Mouse (Mus musculus) olfactory bulb, adult 2 months (tissue): Measurements from ENCODE around the gene Zmym6. TPM values are rescaled to one million over a fixed set of nuclear protein-coding genes. Genes with fewer than 3 reads are reported as not detected.
"Not testable (repeated sequence)": the region's sequence is repeated elsewhere in the genome, so short reads cannot be mapped to it uniquely, and the experiment has no call there.

Source experiments
- H3K27ac ChIP-seq: fragments of 200-500 bp; 2 replicates; pipeline ENCODE4 v1.5.1; 2012; ENCODE audit warnings: low read depth, low read length; ENCODE audit not compliant: insufficient read depth
- H3K4me1 ChIP-seq: fragments of 200-500 bp; 2 replicates; pipeline ENCODE4 v1.6.1; 2012; ENCODE audit warnings: low read length; ENCODE audit not compliant: control insufficient read depth, insufficient read depth
- H3K4me3 ChIP-seq: fragments of 200-500 bp; 2 replicates; pipeline ENCODE4 v1.5.1; 2012; ENCODE audit warnings: mild to moderate bottlenecking, low read depth, low read length, moderate library complexity; ENCODE audit not compliant: insufficient read depth
- CTCF ChIP-seq: fragments of 200-500 bp; IDR thresholded peaks from 2 replicates; pipeline ENCODE4 v1.5.1; 2012; ENCODE audit warnings: low read depth, mild to moderate bottlenecking, low read length, moderate library complexity; ENCODE audit not compliant: insufficient read depth
- POLR2A ChIP-seq: fragments of 200-500 bp; IDR thresholded peaks from 2 replicates; pipeline ENCODE4 v1.6.1; 2012; ENCODE audit warnings: mild to moderate bottlenecking, low read depth, low read length, moderate library complexity; ENCODE audit not compliant: insufficient read depth
- WGBS: fragments of 180-500 bp; shearing (Covaris S2); methylation state at CpG from one replicate; pipeline ENCODE4 v1.1.7; 2018; 5-methylcytosine and 5-hydroxymethylcytosine counted together
- polyA plus RNA-seq: library from polyadenylated mRNA; stranded (reverse); fragments of >200 nt; gene quantifications from 2 replicates; pipeline ENCODE4 v1.2.4, GENCODE M21; 2012; ENCODE audit warnings: low replicate concordance; ENCODE audit not compliant: missing spikeins, insufficient read depth, insufficient read length

The Zmym6 gene
- polyA plus RNA-seq, 1 experiment: not detected

- TF ChIP-seq POLR2A: no peak
- no peak for TF ChIP-seq CTCF
- 86% methylated on average over 7 of the region's 7 CpGs for WGBS
- no peak overlapping the region for H3K27ac ChIP-seq
- no peaks in the 10 kb centered on the region for H3K4me1 ChIP-seq
- no peak overlapping the region for H3K4me3 ChIP-seq
Measured at GRCm38 (mm10) chr4:127054522-127055198, 22.5 kb upstream of the Zmym6 start.

GRCm38 (mm10) chr4:127060585-127061290 lies 16.4 kb upstream of the Zmym6 start, which contains the start of gene Zmym1:
Zmym1 (minus strand) TSS chr4:127061152.
- TF ChIP-seq POLR2A (peak; percentile 56), CTCF (no peak)
- Histone ChIP-seq H3K4me3 (peak within 1 kb of the TSS; percentile 73), H3K27ac (no peak within 1 kb of the TSS), H3K4me1 (no peaks in the 10 kb centered on the region)
- 1% methylated on average over 38 of the region's 38 CpGs for WGBS

GRCm38 (mm10) chr4:127064051-127064450 lies 13.1 kb upstream of the Zmym6 start:
- Histone ChIP-seq H3K4me3 (no peak overlapping the region), H3K27ac (no peak overlapping the region), H3K4me1 (no peaks in the 10 kb centered on the region)
- TF ChIP-seq CTCF (no peak), POLR2A (no peak)
- 38% methylated on average over 1 of the region's 1 CpGs for WGBS

GRCm38 (mm10) chr4:127074915-127075314 lies 2.3 kb upstream of the Zmym6 start:
- WGBS: 67% methylated on average over 1 of the region's 1 CpGs
- H3K4me1 ChIP-seq: no peaks in the 10 kb centered on the region; the same call in 1 of the 2 replicates
- H3K4me3 ChIP-seq: no peak overlapping the region
- H3K27ac ChIP-seq: no peak overlapping the region
- TF ChIP-seq CTCF (no peak), POLR2A (no peak)

GRCm38 (mm10) chr4:127080806-127081205 lies 3.6 kb downstream of the Zmym6 start:
- Histone ChIP-seq H3K4me3 (no peak overlapping the region), H3K4me1 (no peaks in the 10 kb centered on the region; the same call in 1 of the 2 replicates), H3K27ac (no peak overlapping the region)
- TF ChIP-seq POLR2A (no peak), CTCF (no peak)
- WGBS: 34% methylated on average over 1 of the region's 1 CpGs

- 89% methylated on average over 2 of the region's 2 CpGs for WGBS
- TF ChIP-seq CTCF (no peak), POLR2A (no peak)
- H3K4me3 ChIP-seq: no peak overlapping the region
- H3K27ac ChIP-seq: no peak overlapping the region
- no peaks in the 10 kb centered on the region; the same call in 1 of the 2 replicates for H3K4me1 ChIP-seq
Measured at GRCm38 (mm10) chr4:127083131-127083530, 5.9 kb downstream of the Zmym6 start.

GRCm38 (mm10) chr4:127085761-127086160 lies 8.6 kb downstream of the Zmym6 start:
- no peak overlapping the region for H3K27ac ChIP-seq
- WGBS: 91% methylated on average over 1 of the region's 1 CpGs
- no peak for TF ChIP-seq CTCF
- no peak for TF ChIP-seq POLR2A
- H3K4me3 ChIP-seq: no peak overlapping the region
- H3K4me1 ChIP-seq: no peaks in the 10 kb centered on the region

GRCm38 (mm10) chr4:127091188-127091587 lies 14.0 kb downstream of the Zmym6 start:
- no peaks in the 10 kb centered on the region for H3K4me1 ChIP-seq
- TF ChIP-seq CTCF (no peak), POLR2A (no peak)
- WGBS: 89% methylated on average over 1 of the region's 1 CpGs
- no peak overlapping the region for H3K27ac ChIP-seq
- H3K4me3 ChIP-seq: no peak overlapping the region

- 89% methylated on average over 4 of the region's 4 CpGs for WGBS
- Histone ChIP-seq H3K27ac (no peak overlapping the region), H3K4me1 (no peaks in the 10 kb centered on the region), H3K4me3 (no peak overlapping the region)
- no peak for TF ChIP-seq POLR2A
- no peak for TF ChIP-seq CTCF
Measured at GRCm38 (mm10) chr4:127095090-127095489, 17.9 kb downstream of the Zmym6 start.

- H3K4me3 ChIP-seq, H3K27ac ChIP-seq, H3K4me1 ChIP-seq: not testable (repeated sequence)
- 94% methylated on average over 1 of the region's 2 CpGs for WGBS
Measured at GRCm38 (mm10) chr4:127099552-127099951, 22.4 kb downstream of the Zmym6 start.
